ENCODE assay signal across 23 mouse cellular contexts in genomic region chr9:51718793-51719192, GRCm38 (mm10). TPM values are rescaled to one million over a fixed set of nuclear protein-coding genes. Genes with fewer than 3 reads are reported as not detected.
"Had no signal": no experiment of that assay in that cellular context is flagged by ENCODE, and none has a peak within 500 bp of the region (broad histone marks: within the 10 kb centered on the region; RNA-seq: fewer than 3 reads in every experiment).

No protein-coding gene starts in this region.

- DNase-seq: heart, postnatal 10 days; heart, postnatal 14 days; heart, postnatal 36 days; heart, postnatal 4 days; kidney, adult 11 months; kidney, adult 18-20 months; kidney, adult 2 months; kidney, adult 8-10 months; kidney, adult 9 months; kidney, postnatal 10 days; kidney, postnatal 14 days; kidney, postnatal 25 days; kidney, postnatal 36 days; kidney, postnatal 4 days; layer of hippocampus, adult 9-11 months; layer of hippocampus, postnatal 36 days had no signal

- ATAC-seq: hindbrain, embryonic 16.5 days; hindbrain, postnatal 0 days; inflammation-experienced regulatory T-cells, adult 6 months; intestine, embryonic 15.5 days; intestine, embryonic 16.5 days; intestine, postnatal 0 days had no signal

RNA-seq across cellular contexts. Expression of gene Arhgap20, which starts 46.3 kb away (rescaled TPM):
- total RNA-seq: hematopoietic stem cell, adult 5-6 weeks had no signal
